ENCODE assay signal across 8 mouse cellular contexts in genomic region chr11:95712085-95712562, GRCm38 (mm10). TPM values are rescaled to one million over a fixed set of nuclear protein-coding genes. Genes with fewer than 3 reads are reported as not detected.
DNase-seq lines count a peak whose midpoint lies in the region; ATAC-seq and TF ChIP-seq lines count a peak whose summit lies in the region.

No protein-coding gene starts in this region.

- H3K4me1 ChIP-seq in neural tube, embryonic 11.5 days (ENCODE audit: control insufficient read depth, insufficient read depth, low read length): peaks cover 11% of the 10 kb centered on the region
- 0 out of 2 replicates have a peak, but pooled peaks cover 2% of the 10 kb centered on the region for H3K4me1 ChIP-seq in intestine, postnatal 0 days (replicated peaks; ENCODE audit: control insufficient read depth, insufficient read depth, low read length)
- peaks cover 63% of the 10 kb centered on the region for H3K4me1 ChIP-seq in liver, embryonic 12.5 days

- peak; percentile 19 for DNase-seq in neural tube, embryonic 11.5 days (ENCODE audit: low spot score)
- DNase-seq in neural tube, embryonic 10.5 days (ENCODE audit: extremely low spot score, low spot score): no peak
- DNase-seq in adrenal gland, postnatal 14 days: peak; percentile 64
- peak; percentile 16 for DNase-seq in forelimb bud, embryonic 11.5 days (ENCODE audit: low read depth, low spot score)
- DNase-seq in monocyte, adult 2 months (ENCODE audit: low read depth in 1 of 2, low spot score in 2 of 2): peak; percentile 37 to 42
- no peak for DNase-seq in c-Kit-positive CD71-positive TER-119-positive erythroid progenitor cells, embryonic 14.5 days (ENCODE audit: low spot score)

- no peak for TF ChIP-seq CTCF in intestine, postnatal 0 days (IDR thresholded peaks at IDR 0.05; ENCODE audit: low read depth)

- H3K9me3 ChIP-seq in neural tube, embryonic 11.5 days (ENCODE audit: control insufficient read depth, low read length): no peaks in the 10 kb centered on the region
- no peaks in the 10 kb centered on the region for H3K9me3 ChIP-seq in intestine, postnatal 0 days (ENCODE audit: control insufficient read depth)
- H3K9me3 ChIP-seq in liver, embryonic 12.5 days (replicated peaks): no peaks in the 10 kb centered on the region

- H3K27ac ChIP-seq in neural tube, embryonic 11.5 days (ENCODE audit: low read depth, low read length): no peak overlapping the region
- peak overlapping the region; percentile 99 for H3K27ac ChIP-seq in intestine, postnatal 0 days (ENCODE audit: low read depth, low read length)
- H3K27ac ChIP-seq in liver, embryonic 12.5 days: peak overlapping the region; percentile 97

- H3K9ac ChIP-seq in neural tube, embryonic 11.5 days (ENCODE audit: low read length): peak overlapping the region; percentile 89
- peak overlapping the region; percentile 95; the same call in 1 of the 2 replicates for H3K9ac ChIP-seq in intestine, postnatal 0 days (ENCODE audit: low read depth, low read length)
- H3K9ac ChIP-seq in liver, embryonic 12.5 days: peak overlapping the region; percentile 98

- peak overlapping the region; percentile 89 for H3K4me3 ChIP-seq in neural tube, embryonic 11.5 days (ENCODE audit: low read depth, low read length)
- peak overlapping the region; percentile 92 for H3K4me3 ChIP-seq in intestine, postnatal 0 days (ENCODE audit: low read depth, low read length)
- peak overlapping the region; percentile 81 for H3K4me3 ChIP-seq in liver, embryonic 12.5 days

- WGBS in neural tube, embryonic 11.5 days: 38% methylated on average over 12 of the region's 12 CpGs
- WGBS in intestine, postnatal 0 days: 12% methylated on average over 12 of the region's 12 CpGs
- WGBS in liver, embryonic 12.5 days (ENCODE audit: insufficient replicate concordance): 7% methylated on average over 12 of the region's 12 CpGs

- peak overlapping the region; percentile 90 for H3K4me2 ChIP-seq in neural tube, embryonic 11.5 days (ENCODE audit: low read depth)
- peak overlapping the region; percentile 93 for H3K4me2 ChIP-seq in intestine, postnatal 0 days (replicated peaks; ENCODE audit: low read depth)
- H3K4me2 ChIP-seq in liver, embryonic 12.5 days: peak overlapping the region; percentile 95

- no peaks in the 10 kb centered on the region for H3K27me3 ChIP-seq in neural tube, embryonic 11.5 days (ENCODE audit: control insufficient read depth, insufficient read depth, low read length)
- no peaks in the 10 kb centered on the region for H3K27me3 ChIP-seq in intestine, postnatal 0 days (replicated peaks; ENCODE audit: control insufficient read depth, insufficient read depth, low read length)
- H3K27me3 ChIP-seq in liver, embryonic 12.5 days (replicated peaks): no peaks in the 10 kb centered on the region

- peak; percentile 8; the same call in 1 of the 2 replicates for ATAC-seq in neural tube, embryonic 11.5 days (ENCODE audit: insufficient read depth, low FRiP score, low TSS enrichment)
- ATAC-seq in intestine, postnatal 0 days: peak; percentile 37; the same call in 1 of the 2 replicates
- ATAC-seq in liver, embryonic 12.5 days: peak; percentile 23; the same call in 1 of the 2 replicates

- H3K36me3 ChIP-seq in neural tube, embryonic 11.5 days (ENCODE audit: control insufficient read depth, insufficient read depth, low read length): no peaks in the 10 kb centered on the region
- H3K36me3 ChIP-seq in intestine, postnatal 0 days (ENCODE audit: control insufficient read depth, insufficient read depth): no peaks in the 10 kb centered on the region
- no peaks in the 10 kb centered on the region for H3K36me3 ChIP-seq in liver, embryonic 12.5 days

RNA-seq across cellular contexts. Expression of gene Zfp652, which starts 0.3 kb away (rescaled TPM):
- polyA plus RNA-seq in neural tube, embryonic 11.5 days (2014; fragmentation: Nextera tagmentation; extraction: Ambion mirVana): 11.9 and 12.3 TPM in 2 replicates
- 42.9 and 43.6 TPM in 2 replicates for total RNA-seq in adrenal gland, postnatal 14 days (2021)
- polyA plus RNA-seq in intestine, postnatal 0 days (2015; fragmentation: Nextera tagmentation; extraction: Ambion mirVana): 7.9 and 9.7 TPM in 2 replicates
- polyA plus RNA-seq in liver, embryonic 12.5 days (2016; fragmentation: Nextera tagmentation; extraction: Ambion mirVana): 8.9 TPM in 2 replicates

RNA-seq across cellular contexts. Expression of gene B130006D01Rik, which starts 11.3 kb away (rescaled TPM):
- polyA plus RNA-seq in neural tube, embryonic 11.5 days (2014; fragmentation: Nextera tagmentation; extraction: Ambion mirVana): 1.1 TPM in 2 replicates
- total RNA-seq in adrenal gland, postnatal 14 days (2021): 0.82 and 1.2 TPM in 2 replicates
- 0.26 and 0.41 TPM in 2 replicates for polyA plus RNA-seq in intestine, postnatal 0 days (2015; fragmentation: Nextera tagmentation; extraction: Ambion mirVana)
- 0.62 and 0.65 TPM in 2 replicates for polyA plus RNA-seq in liver, embryonic 12.5 days (2016; fragmentation: Nextera tagmentation; extraction: Ambion mirVana)

RNA-seq across cellular contexts. Expression of gene Phb, which starts 45.4 kb away (rescaled TPM):
- polyA plus RNA-seq in neural tube, embryonic 11.5 days (2014; fragmentation: Nextera tagmentation; extraction: Ambion mirVana): 226 and 230 TPM in 2 replicates
- total RNA-seq in adrenal gland, postnatal 14 days (2021): 332 and 338 TPM in 2 replicates
- polyA plus RNA-seq in intestine, postnatal 0 days (2015; fragmentation: Nextera tagmentation; extraction: Ambion mirVana): 133 and 147 TPM in 2 replicates
- polyA plus RNA-seq in liver, embryonic 12.5 days (2016; fragmentation: Nextera tagmentation; extraction: Ambion mirVana): 205 and 206 TPM in 2 replicates

Comparison
In these comparisons a context has a peak if more than half of its experiments do, and no peak if none do; other contexts are left out.
1. DNase-seq: peak in neural tube, embryonic 11.5 days (single experiment), adrenal gland, postnatal 14 days (single experiment), forelimb bud, embryonic 11.5 days (single experiment) and monocyte, adult 2 months (2 of 2); none in neural tube, embryonic 10.5 days (single experiment) and c-Kit-positive CD71-positive TER-119-positive erythroid progenitor cells, embryonic 14.5 days (single experiment).
2. Peak in every context shown above with its lines, with median percentiles within 50 percentile points of each other: ATAC-seq, H3K4me2 ChIP-seq, H3K4me3 ChIP-seq and H3K9ac ChIP-seq.